Mouse (Mus musculus): ENCODE data around the gene 1810013L24Rik. TPM values are rescaled to one million over a fixed set of nuclear protein-coding genes. Genes with fewer than 3 reads are reported as not detected.

1810013L24Rik gene
- total RNA-seq (2014; fragmentation: Nextera tagmentation) (39.6 and 41.3 TPM in 2 replicates), total RNA-seq (2017) (37.1 and 53.9 TPM in 2 replicates)

- peak; percentile 83 for ATAC-seq (replicated peaks; ENCODE audit: poor library complexity, severe bottlenecking)
Observed at GRCm38 (mm10) chr16:8829564-8830359, at the start of gene 1810013L24Rik. Gene 1810013L24Rik, plus strand, starts transcription at chr16:8830100.

- no peak for ATAC-seq (replicated peaks; ENCODE audit: poor library complexity, severe bottlenecking)
Observed at GRCm38 (mm10) chr16:8780187-8780586, 49.7 kb upstream of the 1810013L24Rik start.

- no peak for ATAC-seq (replicated peaks; ENCODE audit: poor library complexity, severe bottlenecking)
Observed at GRCm38 (mm10) chr16:8781191-8781590, 48.7 kb upstream of the 1810013L24Rik start.

- ATAC-seq (replicated peaks; ENCODE audit: poor library complexity, severe bottlenecking), result no peak
Observed at GRCm38 (mm10) chr16:8781660-8782059, 48.2 kb upstream of the 1810013L24Rik start.

GRCm38 (mm10) chr16:8783198-8783913 is 46.5 kb upstream of the 1810013L24Rik start:
- peak; percentile 23 for ATAC-seq (replicated peaks; ENCODE audit: poor library complexity, severe bottlenecking)

GRCm38 (mm10) chr16:8784753-8785152 is 45.1 kb upstream of the 1810013L24Rik start:
- ATAC-seq (replicated peaks; ENCODE audit: poor library complexity, severe bottlenecking), result peak; percentile 93

- ATAC-seq (replicated peaks; ENCODE audit: poor library complexity, severe bottlenecking), result no peak
Observed at GRCm38 (mm10) chr16:8790886-8791285, 39.0 kb upstream of the 1810013L24Rik start.

- no peak for ATAC-seq (replicated peaks; ENCODE audit: poor library complexity, severe bottlenecking)
Observed at GRCm38 (mm10) chr16:8791949-8792557, 37.8 kb upstream of the 1810013L24Rik start, which contains the start of gene Usp7. Gene Usp7, minus strand, starts transcription at chr16:8792308.

- ATAC-seq (replicated peaks; ENCODE audit: poor library complexity, severe bottlenecking), result peak; percentile 89
Observed at GRCm38 (mm10) chr16:8794952-8795351, 34.9 kb upstream of the 1810013L24Rik start.

- ATAC-seq (replicated peaks; ENCODE audit: poor library complexity, severe bottlenecking), result no peak
Observed at GRCm38 (mm10) chr16:8795906-8796305, 34.0 kb upstream of the 1810013L24Rik start.

GRCm38 (mm10) chr16:8806703-8807102 is 23.2 kb upstream of the 1810013L24Rik start:
- peak; percentile 83 for ATAC-seq (replicated peaks; ENCODE audit: poor library complexity, severe bottlenecking)

GRCm38 (mm10) chr16:8810399-8811127 is 19.3 kb upstream of the 1810013L24Rik start:
- ATAC-seq (replicated peaks; ENCODE audit: poor library complexity, severe bottlenecking), result peak; percentile 66

GRCm38 (mm10) chr16:8817872-8818271 is 12.0 kb upstream of the 1810013L24Rik start:
- no peak for ATAC-seq (replicated peaks; ENCODE audit: poor library complexity, severe bottlenecking)

GRCm38 (mm10) chr16:8821429-8821828 is 8.5 kb upstream of the 1810013L24Rik start:
- ATAC-seq (replicated peaks; ENCODE audit: poor library complexity, severe bottlenecking), result no peak

- no peak for ATAC-seq (replicated peaks; ENCODE audit: poor library complexity, severe bottlenecking)
Observed at GRCm38 (mm10) chr16:8822586-8822985, 7.3 kb upstream of the 1810013L24Rik start.

GRCm38 (mm10) chr16:8823661-8824060 is 6.2 kb upstream of the 1810013L24Rik start:
- ATAC-seq (replicated peaks; ENCODE audit: poor library complexity, severe bottlenecking), result peak; percentile 87

GRCm38 (mm10) chr16:8827366-8827765 is 2.5 kb upstream of the 1810013L24Rik start:
- no peak for ATAC-seq (replicated peaks; ENCODE audit: poor library complexity, severe bottlenecking)

- peak; percentile 45 for ATAC-seq (replicated peaks; ENCODE audit: poor library complexity, severe bottlenecking)
Observed at GRCm38 (mm10) chr16:8828636-8829563, 1.0 kb upstream of the 1810013L24Rik start.
